Mouse (Mus musculus) liver, adult 2 months (tissue): ENCODE results near the gene Ttc7.

Experiments
- CTCF ChIP-seq: fragments of 200-500 bp; IDR thresholded peaks from 2 replicates; pipeline ENCODE4 v1.5.1; 2011; ENCODE audit warnings: low read depth, low read length, control low read depth
- POLR2A ChIP-seq: fragments of 200-500 bp; IDR thresholded peaks from 2 replicates; pipeline ENCODE4 v1.6.1; 2011; ENCODE audit warnings: low read length, control low read depth; ENCODE audit not compliant: insufficient read depth; ENCODE audit errors: extremely low read depth

DNA sequence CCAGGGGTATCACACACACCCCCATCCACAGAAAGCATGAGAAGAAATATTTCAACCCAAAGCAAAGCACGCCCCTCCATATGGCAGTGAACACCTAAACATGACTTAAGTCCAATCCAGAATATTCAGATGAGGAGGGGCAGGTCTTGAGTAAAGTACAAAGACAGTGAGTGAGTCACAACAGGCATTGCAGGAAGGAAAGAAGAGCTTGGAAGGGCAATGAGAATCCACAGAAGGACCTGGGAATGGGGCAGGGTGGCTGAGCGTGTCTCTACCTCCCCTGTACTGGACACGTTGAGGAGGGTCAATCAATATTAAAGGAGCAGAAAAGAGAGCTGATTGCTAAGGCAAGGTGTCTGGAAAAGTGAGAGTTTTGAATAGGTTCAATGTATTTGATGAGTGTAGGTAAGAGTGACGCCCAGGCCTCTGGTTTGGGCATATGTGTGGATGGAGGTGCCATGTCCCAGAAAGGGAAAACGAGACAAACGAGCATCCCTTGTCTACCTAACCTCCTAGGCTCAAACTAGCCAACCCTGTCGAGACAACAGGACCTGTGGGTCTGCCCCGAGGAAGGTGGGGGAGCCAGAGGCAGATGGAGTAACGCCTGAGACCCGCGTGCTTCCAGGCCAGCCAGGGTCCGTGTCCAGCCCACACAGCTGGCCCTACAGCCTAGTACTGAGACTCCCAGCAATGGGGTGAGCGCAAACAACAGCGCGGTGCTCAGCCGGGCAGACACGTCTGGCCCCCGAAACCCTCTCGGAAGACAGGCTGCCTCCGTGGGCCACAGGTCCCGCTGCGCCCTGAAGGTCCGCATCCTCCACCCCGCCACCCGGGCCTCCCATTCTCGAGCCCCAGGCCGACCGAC lies 17.5 kb upstream of the Ttc7 start:
- TF ChIP-seq CTCF (no peak), POLR2A (no peak)
